Mouse (Mus musculus): Measurements from ENCODE around the gene Cd4.

DNA sequence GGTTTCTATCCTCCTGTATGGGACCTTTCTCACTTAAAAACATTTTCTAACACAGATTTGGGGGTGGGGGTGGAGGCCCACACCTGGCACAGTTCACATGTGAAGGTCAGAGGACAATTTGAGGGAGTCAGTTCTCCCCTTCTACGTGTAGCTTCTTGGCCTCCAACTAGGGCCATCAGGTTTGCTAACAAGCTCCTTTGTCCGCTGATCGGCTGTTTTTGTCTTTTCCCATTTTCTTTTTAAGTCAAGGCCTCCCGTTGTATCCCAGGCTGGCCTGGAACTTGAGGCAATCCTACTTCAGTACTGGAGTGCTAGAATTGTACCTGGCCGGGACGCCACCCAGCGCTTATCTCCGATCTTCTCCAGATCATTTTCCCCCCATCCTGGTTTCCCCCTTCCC lies 56.4 kb downstream of the Cd4 start:
- TF ChIP-seq POLR2A (IDR thresholded peaks at IDR 0.05; ENCODE audit: low read depth, low read length) (no peak), CTCF (IDR thresholded peaks at IDR 0.05; ENCODE audit: borderline replicate concordance, insufficient read depth, low read length) (no peak)
